Mouse (Mus musculus): Measurements from ENCODE around the gene Polr2e.

Gene Polr2e

DNA sequence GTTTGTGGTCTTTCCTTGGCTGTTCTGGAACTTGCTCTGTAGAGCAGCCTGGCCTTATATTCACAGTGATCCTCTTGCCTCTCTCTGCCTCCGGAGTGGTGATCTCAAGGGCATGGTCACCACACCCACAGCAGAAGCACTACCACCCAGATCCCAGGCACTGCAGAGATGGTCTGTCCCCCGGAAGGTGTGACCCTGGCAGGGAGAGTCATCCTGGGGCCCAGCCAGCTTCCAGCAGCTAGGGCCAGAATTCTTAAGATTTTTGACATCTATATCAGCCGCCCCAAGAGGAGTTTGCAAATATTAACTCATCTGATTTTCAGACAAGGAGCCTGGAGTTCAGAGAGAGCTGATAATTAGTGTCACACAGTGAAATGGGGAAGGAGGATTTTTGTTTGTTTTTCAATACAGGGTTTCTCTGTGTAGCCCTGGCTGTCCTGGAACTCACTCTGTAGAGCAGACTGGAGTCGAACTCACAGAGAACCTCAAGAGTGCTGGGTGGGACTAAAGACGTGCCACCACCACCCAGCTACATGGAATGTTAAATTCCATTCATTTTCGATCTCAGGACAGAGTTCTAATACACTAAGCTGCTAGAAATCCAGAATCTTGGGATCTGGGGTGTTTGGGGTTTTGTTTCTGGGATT is 53.2 kb downstream of the Polr2e start:
- DNase-seq, result no peak

All from kidney, postnatal 25 days (tissue).